Mouse (Mus musculus): ENCODE results near the gene Mast4. TPM values are rescaled to one million over a fixed set of nuclear protein-coding genes. Genes with fewer than 3 reads are reported as not detected.

Mast4 gene
- total and polyA plus RNA-seq, 3 experiments = 0.04 to 1.1 (median 0.23) TPM

- H3K27me3 ChIP-seq (ENCODE audit: insufficient read depth, low read length) = no peaks in the 10 kb centered on the region
- ATAC-seq (ENCODE audit: extremely low read depth, insufficient number of reproducible peaks, low FRiP score, poor library complexity, severe bottlenecking) (no peak), DNase-seq (ENCODE audit: low spot score) (no peak)
- no peaks in the 10 kb centered on the region for H3K36me3 ChIP-seq (replicated peaks)
- TF ChIP-seq POLR2AphosphoS5 (IDR thresholded peaks at IDR 0.05; ENCODE audit: insufficient replicate concordance, low read depth, low read length) (no peak), CTCF (IDR thresholded peaks at IDR 0.05; ENCODE audit: low read depth, low read length) (no peak), GATA1 (IDR thresholded peaks at IDR 0.05; ENCODE audit: borderline replicate concordance, low read length) (no peak), GATA2 (IDR thresholded peaks at IDR 0.05; ENCODE audit: borderline replicate concordance, low read depth, low read length) (no peak)
- no peaks in the 10 kb centered on the region for H3K4me1 ChIP-seq (ENCODE audit: insufficient read depth, low read depth, low read length)
- H3K4me3 ChIP-seq (ENCODE audit: low read depth, low read length) = no peak overlapping the region
- no peaks in the 10 kb centered on the region for H3K9me3 ChIP-seq (replicated peaks)
Measured at GRCm38 (mm10) chr13:102805190-102805589, 529.1 kb downstream of the Mast4 start.

- no peaks in the 10 kb centered on the region for H3K4me1 ChIP-seq (ENCODE audit: insufficient read depth, low read depth, low read length)
- no peaks in the 10 kb centered on the region for H3K36me3 ChIP-seq (replicated peaks)
- DNase-seq (ENCODE audit: low spot score) = no peak
- ATAC-seq (ENCODE audit: extremely low read depth, insufficient number of reproducible peaks, low FRiP score, poor library complexity, severe bottlenecking) = no peak
- no peaks in the 10 kb centered on the region for H3K9me3 ChIP-seq (replicated peaks)
- no peak overlapping the region for H3K4me3 ChIP-seq (ENCODE audit: low read depth, low read length)
- H3K27me3 ChIP-seq (ENCODE audit: insufficient read depth, low read length) = no peaks in the 10 kb centered on the region
- TF ChIP-seq CTCF (IDR thresholded peaks at IDR 0.05; ENCODE audit: low read depth, low read length) (no peak), TAL1 (conservative IDR thresholded peaks at IDR 0.05; ENCODE audit: low read depth, low read length) (no peak), POLR2AphosphoS5 (IDR thresholded peaks at IDR 0.05; ENCODE audit: insufficient replicate concordance, low read depth, low read length) (no peak)
Measured at GRCm38 (mm10) chr13:102803206-102803605, 531.1 kb downstream of the Mast4 start.

GRCm38 (mm10) chr13:102792157-102792556 lies 542.1 kb downstream of the Mast4 start:
- TF ChIP-seq GATA1 (IDR thresholded peaks at IDR 0.05; ENCODE audit: borderline replicate concordance, low read length) (no peak), GATA2 (IDR thresholded peaks at IDR 0.05; ENCODE audit: borderline replicate concordance, low read depth, low read length) (no peak), POLR2AphosphoS5 (IDR thresholded peaks at IDR 0.05; ENCODE audit: insufficient replicate concordance, low read depth, low read length) (no peak), CTCF (IDR thresholded peaks at IDR 0.05; ENCODE audit: low read depth, low read length) (no peak), TAL1 (conservative IDR thresholded peaks at IDR 0.05; ENCODE audit: low read depth, low read length) (no peak)
- Histone ChIP-seq H3K9me3 (replicated peaks) (no peaks in the 10 kb centered on the region), H3K4me3 (ENCODE audit: low read depth, low read length) (no peak overlapping the region), H3K36me3 (replicated peaks) (no peaks in the 10 kb centered on the region), H3K4me1 (ENCODE audit: insufficient read depth, low read depth, low read length) (no peaks in the 10 kb centered on the region), H3K27me3 (ENCODE audit: insufficient read depth, low read length) (no peaks in the 10 kb centered on the region)
- ATAC-seq (ENCODE audit: extremely low read depth, insufficient number of reproducible peaks, low FRiP score, poor library complexity, severe bottlenecking) (no peak), DNase-seq (ENCODE audit: low spot score) (no peak)

GRCm38 (mm10) chr13:102790601-102791155 lies 543.6 kb downstream of the Mast4 start:
- DNase-seq (ENCODE audit: low spot score) = no peak
- no peaks in the 10 kb centered on the region for H3K9me3 ChIP-seq (replicated peaks)
- H3K27me3 ChIP-seq (ENCODE audit: insufficient read depth, low read length) = no peaks in the 10 kb centered on the region
- no peaks in the 10 kb centered on the region for H3K36me3 ChIP-seq (replicated peaks)
- no peaks in the 10 kb centered on the region for H3K4me1 ChIP-seq (ENCODE audit: insufficient read depth, low read depth, low read length)
- no peak overlapping the region for H3K4me3 ChIP-seq (ENCODE audit: low read depth, low read length)
- TF ChIP-seq GATA1 (IDR thresholded peaks at IDR 0.05; ENCODE audit: borderline replicate concordance, low read length) = no peak
- no peak for TF ChIP-seq GATA2 (IDR thresholded peaks at IDR 0.05; ENCODE audit: borderline replicate concordance, low read depth, low read length)
- no peak for TF ChIP-seq CTCF (IDR thresholded peaks at IDR 0.05; ENCODE audit: low read depth, low read length)
- TF ChIP-seq TAL1 (conservative IDR thresholded peaks at IDR 0.05; ENCODE audit: low read depth, low read length) = no peak
- no peak for TF ChIP-seq POLR2AphosphoS5 (IDR thresholded peaks at IDR 0.05; ENCODE audit: insufficient replicate concordance, low read depth, low read length)
- ATAC-seq (ENCODE audit: extremely low read depth, insufficient number of reproducible peaks, low FRiP score, poor library complexity, severe bottlenecking) = no peak

GRCm38 (mm10) chr13:102786666-102787230 lies 547.5 kb downstream of the Mast4 start:
- Histone ChIP-seq H3K4me1 (ENCODE audit: insufficient read depth, low read depth, low read length) (no peaks in the 10 kb centered on the region), H3K36me3 (replicated peaks) (no peaks in the 10 kb centered on the region), H3K27me3 (ENCODE audit: insufficient read depth, low read length) (peaks cover 10% of the 10 kb centered on the region), H3K9me3 (replicated peaks) (no peaks in the 10 kb centered on the region), H3K4me3 (ENCODE audit: low read depth, low read length) (no peak overlapping the region)
- ATAC-seq (ENCODE audit: extremely low read depth, insufficient number of reproducible peaks, low FRiP score, poor library complexity, severe bottlenecking) = no peak
- no peak for DNase-seq (ENCODE audit: low spot score)
- TF ChIP-seq GATA1 (IDR thresholded peaks at IDR 0.05; ENCODE audit: borderline replicate concordance, low read length) (no peak), CTCF (IDR thresholded peaks at IDR 0.05; ENCODE audit: low read depth, low read length) (no peak), GATA2 (IDR thresholded peaks at IDR 0.05; ENCODE audit: borderline replicate concordance, low read depth, low read length) (no peak), TAL1 (conservative IDR thresholded peaks at IDR 0.05; ENCODE audit: low read depth, low read length) (no peak), POLR2AphosphoS5 (IDR thresholded peaks at IDR 0.05; ENCODE audit: insufficient replicate concordance, low read depth, low read length) (no peak)

GRCm38 (mm10) chr13:102783531-102784310 lies 550.6 kb downstream of the Mast4 start:
- ATAC-seq (ENCODE audit: extremely low read depth, insufficient number of reproducible peaks, low FRiP score, poor library complexity, severe bottlenecking) (no peak), DNase-seq (ENCODE audit: low spot score) (no peak)
- Histone ChIP-seq H3K36me3 (replicated peaks) (no peaks in the 10 kb centered on the region), H3K4me3 (ENCODE audit: low read depth, low read length) (no peak overlapping the region), H3K9me3 (replicated peaks) (no peaks in the 10 kb centered on the region), H3K4me1 (ENCODE audit: insufficient read depth, low read depth, low read length) (no peaks in the 10 kb centered on the region), H3K27me3 (ENCODE audit: insufficient read depth, low read length) (peaks cover 14% of the 10 kb centered on the region)
- TF ChIP-seq GATA2 (IDR thresholded peaks at IDR 0.05; ENCODE audit: borderline replicate concordance, low read depth, low read length) (no peak), TAL1 (conservative IDR thresholded peaks at IDR 0.05; ENCODE audit: low read depth, low read length) (no peak), POLR2AphosphoS5 (IDR thresholded peaks at IDR 0.05; ENCODE audit: insufficient replicate concordance, low read depth, low read length) (no peak), GATA1 (IDR thresholded peaks at IDR 0.05; ENCODE audit: borderline replicate concordance, low read length) (no peak), CTCF (IDR thresholded peaks at IDR 0.05; ENCODE audit: low read depth, low read length) (no peak)

Measured in G1E (cell line).